Mouse (Mus musculus) kidney, adult 2 months (tissue): Measurements from ENCODE around the gene Sri.

Experiments
- CTCF ChIP-seq: fragments of 200-500 bp; conservative IDR thresholded peaks from 2 replicates; pipeline ENCODE4 v1.5.1; 2011; ENCODE audit warnings: low read depth, mild to moderate bottlenecking, control low read depth, low read length, moderate library complexity, mixed read lengths; ENCODE audit not compliant: insufficient read depth, insufficient read length
- POLR2A ChIP-seq: fragments of 200-500 bp; IDR thresholded peaks from one replicate; pipeline ENCODE4 v1.6.1; 2011; ENCODE audit warnings: low read depth, low read length, control low read depth

DNA sequence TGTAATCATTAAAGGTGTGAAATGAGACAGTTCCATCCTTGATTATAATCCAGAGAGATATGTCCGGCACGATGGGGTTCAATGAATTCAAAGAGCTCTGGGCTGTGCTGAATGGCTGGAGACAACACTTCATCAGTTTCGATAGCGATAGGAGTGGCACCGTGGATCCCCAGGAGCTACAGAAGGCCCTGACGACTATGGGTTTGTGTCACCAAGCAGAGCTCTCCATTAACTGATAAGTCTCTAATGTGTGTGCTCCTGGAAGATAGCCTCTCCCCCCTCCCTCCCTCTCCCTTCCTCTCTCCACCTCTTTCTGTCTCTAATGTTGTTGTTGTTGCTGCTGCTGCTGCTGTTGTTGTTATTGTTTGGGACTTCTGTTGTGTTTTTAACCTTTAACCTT, 17.3 kb downstream of the Sri start:
- TF ChIP-seq POLR2A (no peak), CTCF (no peak)
